Mouse (Mus musculus): ENCODE data around the gene Car8. TPM values are rescaled to one million over a fixed set of nuclear protein-coding genes. Genes with fewer than 3 reads are reported as not detected.

Gene Car8
- polyA plus RNA-seq, 1 experiment from 2014 or later: 1.7 TPM

- no peak overlapping the region for H3K4me2 ChIP-seq
- H3K27me3 ChIP-seq (replicated peaks; ENCODE audit: control insufficient read depth, insufficient read depth, low read length): no peaks in the 10 kb centered on the region
- H3K4me1 ChIP-seq (replicated peaks; ENCODE audit: control insufficient read depth, insufficient read depth, low read length): no peaks in the 10 kb centered on the region
- ATAC-seq (replicated peaks; ENCODE audit: low FRiP score) (no peak), DNase-seq (ENCODE audit: low spot score) (no peak)
- no peak overlapping the region for H3K4me3 ChIP-seq (ENCODE audit: low read depth, low read length)
- no peak overlapping the region for H3K27ac ChIP-seq (ENCODE audit: low read depth, low read length)
- 67% methylated on average over 8 of the region's 8 CpGs for WGBS
- no peaks in the 10 kb centered on the region for H3K9me3 ChIP-seq (ENCODE audit: control insufficient read depth, low read length)
- H3K36me3 ChIP-seq (ENCODE audit: control insufficient read depth, insufficient read depth, low read length): no peaks in the 10 kb centered on the region
- no peak overlapping the region for H3K9ac ChIP-seq (ENCODE audit: low read depth, low read length)
These were observed 25.8 kb downstream of the Car8 start for GRCm38 (mm10) chr4:8212873-8213569.

DNA sequence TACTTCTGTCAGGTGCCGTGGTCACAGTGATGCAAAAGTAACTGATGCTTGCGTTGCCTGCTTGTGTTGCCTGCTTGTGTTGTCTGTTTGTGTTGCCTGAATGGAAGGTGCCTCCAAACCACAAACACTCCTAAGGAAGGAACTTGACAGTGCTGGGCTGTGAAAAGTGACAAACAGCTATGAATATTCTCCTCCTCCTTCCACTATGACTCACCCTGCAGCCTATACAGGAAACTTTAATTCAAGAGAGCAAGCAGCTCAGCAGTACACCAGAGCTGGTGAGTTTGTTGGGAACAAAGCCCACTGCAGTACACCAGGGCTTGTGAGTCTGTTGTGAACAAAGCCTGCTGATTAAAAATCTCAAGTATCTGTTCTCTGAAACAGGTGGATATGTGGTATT, 28.4 kb downstream of the Car8 start:
- WGBS: 79% methylated on average over 2 of the region's 2 CpGs
- Histone ChIP-seq H3K36me3 (ENCODE audit: control insufficient read depth, insufficient read depth, low read length) (no peaks in the 10 kb centered on the region), H3K4me2 (no peak overlapping the region), H3K27me3 (replicated peaks; ENCODE audit: control insufficient read depth, insufficient read depth, low read length) (no peaks in the 10 kb centered on the region), H3K27ac (ENCODE audit: low read depth, low read length) (no peak overlapping the region), H3K9me3 (ENCODE audit: control insufficient read depth, low read length) (no peaks in the 10 kb centered on the region), H3K9ac (ENCODE audit: low read depth, low read length) (no peak overlapping the region), H3K4me3 (ENCODE audit: low read depth, low read length) (no peak overlapping the region), H3K4me1 (replicated peaks; ENCODE audit: control insufficient read depth, insufficient read depth, low read length) (no peaks in the 10 kb centered on the region)
- ATAC-seq (replicated peaks; ENCODE audit: low FRiP score): no peak
- DNase-seq (ENCODE audit: low spot score): no peak

DNA sequence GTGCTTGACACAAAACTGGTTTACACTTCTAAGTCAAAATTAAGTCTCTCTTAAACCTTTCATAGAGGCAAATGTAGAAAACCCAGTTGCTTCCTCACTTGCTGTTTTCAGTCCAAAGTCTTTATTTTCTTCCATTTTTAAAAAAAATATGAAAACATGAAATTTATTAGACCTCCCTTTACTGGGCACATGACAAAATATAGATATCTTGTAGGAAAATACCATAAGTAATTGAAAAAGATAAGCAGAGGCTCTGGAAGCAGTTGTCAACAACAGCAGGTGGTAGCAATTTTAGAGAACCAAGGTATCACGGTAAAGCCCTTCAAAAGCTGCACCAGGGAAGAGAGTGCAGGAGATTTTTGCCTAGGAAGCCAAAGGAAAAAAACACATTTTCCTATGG, 30.9 kb downstream of the Car8 start:
- no peak overlapping the region for H3K9ac ChIP-seq (ENCODE audit: low read depth, low read length)
- DNase-seq (ENCODE audit: low spot score) (no peak), ATAC-seq (replicated peaks; ENCODE audit: low FRiP score) (no peak)
- no peaks in the 10 kb centered on the region for H3K4me1 ChIP-seq (replicated peaks; ENCODE audit: control insufficient read depth, insufficient read depth, low read length)
- no peaks in the 10 kb centered on the region for H3K9me3 ChIP-seq (ENCODE audit: control insufficient read depth, low read length)
- H3K27me3 ChIP-seq (replicated peaks; ENCODE audit: control insufficient read depth, insufficient read depth, low read length): no peaks in the 10 kb centered on the region
- H3K36me3 ChIP-seq (ENCODE audit: control insufficient read depth, insufficient read depth, low read length): no peaks in the 10 kb centered on the region
- no peak overlapping the region for H3K27ac ChIP-seq (ENCODE audit: low read depth, low read length)
- WGBS: 75% methylated on average over 1 of the region's 1 CpGs
- no peak overlapping the region for H3K4me2 ChIP-seq
- H3K4me3 ChIP-seq (ENCODE audit: low read depth, low read length): no peak overlapping the region

- ATAC-seq (replicated peaks; ENCODE audit: low FRiP score) (no peak), DNase-seq (ENCODE audit: low spot score) (no peak)
- Histone ChIP-seq H3K36me3 (ENCODE audit: control insufficient read depth, insufficient read depth, low read length) (no peaks in the 10 kb centered on the region), H3K27ac (ENCODE audit: low read depth, low read length) (no peak overlapping the region), H3K4me3 (ENCODE audit: low read depth, low read length) (no peak overlapping the region), H3K4me2 (no peak overlapping the region), H3K4me1 (replicated peaks; ENCODE audit: control insufficient read depth, insufficient read depth, low read length) (no peaks in the 10 kb centered on the region), H3K9ac (ENCODE audit: low read depth, low read length) (no peak overlapping the region), H3K9me3 (ENCODE audit: control insufficient read depth, low read length) (no peaks in the 10 kb centered on the region), H3K27me3 (replicated peaks; ENCODE audit: control insufficient read depth, insufficient read depth, low read length) (no peaks in the 10 kb centered on the region)
- 85% methylated on average over 6 of the region's 6 CpGs for WGBS
These were observed 31.8 kb downstream of the Car8 start for GRCm38 (mm10) chr4:8206918-8207573.

DNA sequence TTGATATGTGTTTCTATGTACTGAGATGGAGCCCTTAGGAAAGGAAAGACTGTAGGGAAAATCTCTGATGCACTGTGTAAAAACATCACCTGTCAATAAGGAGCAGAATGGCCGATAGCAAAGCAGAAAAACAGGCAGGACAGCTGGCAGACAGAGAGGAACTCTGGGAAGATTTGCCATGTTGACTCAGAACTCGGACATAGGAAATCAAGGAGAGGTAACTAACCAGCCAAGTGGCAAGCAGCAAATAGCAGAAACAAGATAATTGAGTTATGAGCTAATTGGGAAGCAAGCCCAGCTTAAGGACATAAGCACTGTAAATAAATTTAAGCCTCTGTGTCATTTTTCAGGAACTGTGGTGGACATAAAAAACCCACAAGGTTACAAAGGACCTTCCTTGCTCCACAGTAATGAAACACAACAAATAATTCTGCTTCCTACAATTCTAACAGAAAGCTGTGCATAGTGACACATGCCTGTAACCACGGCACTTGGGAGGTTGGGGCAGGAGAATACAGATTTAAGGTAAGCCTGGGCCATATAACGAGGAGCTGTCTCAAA, 33.7 kb downstream of the Car8 start:
- Histone ChIP-seq H3K4me3 (ENCODE audit: low read depth, low read length) (no peak overlapping the region), H3K4me1 (replicated peaks; ENCODE audit: control insufficient read depth, insufficient read depth, low read length) (peaks cover 5% of the 10 kb centered on the region; the same call in 1 of the 2 replicates), H3K9ac (ENCODE audit: low read depth, low read length) (no peak overlapping the region), H3K27ac (ENCODE audit: low read depth, low read length) (no peak overlapping the region), H3K9me3 (ENCODE audit: control insufficient read depth, low read length) (no peaks in the 10 kb centered on the region), H3K27me3 (replicated peaks; ENCODE audit: control insufficient read depth, insufficient read depth, low read length) (no peaks in the 10 kb centered on the region), H3K36me3 (ENCODE audit: control insufficient read depth, insufficient read depth, low read length) (no peaks in the 10 kb centered on the region), H3K4me2 (no peak overlapping the region)
- DNase-seq (ENCODE audit: low spot score): no peak
- ATAC-seq (replicated peaks; ENCODE audit: low FRiP score): no peak
- WGBS: 63% methylated on average over 4 of the region's 4 CpGs

GRCm38 (mm10) chr4:8203367-8203766, 35.5 kb downstream of the Car8 start:
- ATAC-seq (replicated peaks; ENCODE audit: low FRiP score): no peak
- no peak overlapping the region for H3K4me3 ChIP-seq (ENCODE audit: low read depth, low read length)
- no peaks in the 10 kb centered on the region for H3K36me3 ChIP-seq (ENCODE audit: control insufficient read depth, insufficient read depth, low read length)
- no peak overlapping the region for H3K9ac ChIP-seq (ENCODE audit: low read depth, low read length)
- no peak overlapping the region for H3K27ac ChIP-seq (ENCODE audit: low read depth, low read length)
- no peaks in the 10 kb centered on the region for H3K9me3 ChIP-seq (ENCODE audit: control insufficient read depth, low read length)
- no peak overlapping the region for H3K4me2 ChIP-seq
- DNase-seq (ENCODE audit: low spot score): no peak
- no peaks in the 10 kb centered on the region for H3K27me3 ChIP-seq (replicated peaks; ENCODE audit: control insufficient read depth, insufficient read depth, low read length)
- WGBS: 73% methylated on average over 1 of the region's 1 CpGs
- H3K4me1 ChIP-seq (replicated peaks; ENCODE audit: control insufficient read depth, insufficient read depth, low read length): peaks cover 5% of the 10 kb centered on the region; the same call in 1 of the 2 replicates

DNA sequence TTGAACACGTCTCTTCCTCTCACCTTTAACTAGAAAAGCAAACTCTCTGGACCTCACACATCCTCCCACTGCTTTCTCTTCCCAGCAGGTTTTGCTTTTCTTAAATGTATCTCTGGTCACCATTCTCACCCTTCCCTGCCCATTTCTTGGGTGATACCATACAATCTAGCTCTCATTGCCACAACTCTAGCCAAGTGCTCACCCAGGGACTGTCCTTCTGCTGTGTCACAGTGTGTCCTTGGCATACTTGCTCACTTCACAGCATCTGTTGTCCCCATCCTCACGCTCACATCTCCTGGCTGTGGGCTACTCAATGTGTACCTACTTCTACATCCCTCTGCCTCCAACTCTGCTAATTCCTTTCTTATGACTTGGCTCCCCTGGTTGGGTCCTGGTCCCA, 37.2 kb downstream of the Car8 start:
- Histone ChIP-seq H3K27me3 (replicated peaks; ENCODE audit: control insufficient read depth, insufficient read depth, low read length) (no peaks in the 10 kb centered on the region), H3K4me1 (replicated peaks; ENCODE audit: control insufficient read depth, insufficient read depth, low read length) (peaks cover 5% of the 10 kb centered on the region; the same call in 1 of the 2 replicates), H3K4me3 (ENCODE audit: low read depth, low read length) (no peak overlapping the region), H3K4me2 (no peak overlapping the region), H3K27ac (ENCODE audit: low read depth, low read length) (no peak overlapping the region), H3K9ac (ENCODE audit: low read depth, low read length) (no peak overlapping the region), H3K9me3 (ENCODE audit: control insufficient read depth, low read length) (no peaks in the 10 kb centered on the region), H3K36me3 (ENCODE audit: control insufficient read depth, insufficient read depth, low read length) (no peaks in the 10 kb centered on the region)
- ATAC-seq (replicated peaks; ENCODE audit: low FRiP score) (no peak), DNase-seq (ENCODE audit: low spot score) (no peak)
- 89% methylated on average over 2 of the region's 2 CpGs for WGBS

DNA sequence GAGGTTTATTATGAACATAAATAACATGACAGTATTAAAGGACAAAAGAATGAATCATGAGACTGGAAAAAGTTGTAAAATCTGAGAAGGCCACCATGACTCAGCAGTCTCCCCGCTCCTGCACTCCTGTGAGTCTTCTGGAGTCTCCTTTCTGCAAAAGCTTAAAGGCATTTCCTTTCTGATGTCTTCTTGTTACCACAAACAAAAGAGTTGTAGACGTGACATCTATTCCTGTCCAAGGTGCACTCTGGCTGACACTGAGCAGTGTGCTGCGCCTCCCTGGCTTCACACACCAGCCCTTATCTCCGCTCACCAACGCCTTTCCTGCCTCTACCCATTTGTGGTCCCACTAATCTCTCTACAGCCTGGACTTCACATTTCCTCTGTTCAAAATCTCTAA, 38.8 kb downstream of the Car8 start:
- DNase-seq (ENCODE audit: low spot score) (peak; percentile 39), ATAC-seq (replicated peaks; ENCODE audit: low FRiP score) (peak; percentile 90)
- Histone ChIP-seq H3K27ac (ENCODE audit: low read depth, low read length) (no peak overlapping the region), H3K4me1 (replicated peaks; ENCODE audit: control insufficient read depth, insufficient read depth, low read length) (peaks cover 5% of the 10 kb centered on the region; the same call in 1 of the 2 replicates), H3K9ac (ENCODE audit: low read depth, low read length) (no peak overlapping the region), H3K27me3 (replicated peaks; ENCODE audit: control insufficient read depth, insufficient read depth, low read length) (no peaks in the 10 kb centered on the region), H3K36me3 (ENCODE audit: control insufficient read depth, insufficient read depth, low read length) (no peaks in the 10 kb centered on the region), H3K4me2 (0 out of 2 replicates have a peak overlapping the region, but pooled peaks have one; percentile 30), H3K4me3 (ENCODE audit: low read depth, low read length) (no peak overlapping the region), H3K9me3 (ENCODE audit: control insufficient read depth, low read length) (no peaks in the 10 kb centered on the region)
- WGBS: 30% methylated on average over 5 of the region's 5 CpGs
